Mouse (Mus musculus) liver, adult 2 months (tissue): ENCODE measurements around the gene Ergic1.

Experiments used
- CTCF ChIP-seq: fragments of 200-500 bp; IDR thresholded peaks from 2 replicates; pipeline ENCODE4 v1.5.1; 2011; ENCODE audit warnings: low read depth, low read length, control low read depth
- POLR2A ChIP-seq: fragments of 200-500 bp; IDR thresholded peaks from 2 replicates; pipeline ENCODE4 v1.6.1; 2011; ENCODE audit warnings: low read length, control low read depth; ENCODE audit not compliant: insufficient read depth; ENCODE audit errors: extremely low read depth

GRCm38 (mm10) chr17:26578771-26579170, 17.5 kb downstream of the Ergic1 start:
- TF ChIP-seq CTCF (no peak), POLR2A (no peak)
